8 mouse cellular contexts compared by ENCODE assay signal in the genomic region with DNA sequence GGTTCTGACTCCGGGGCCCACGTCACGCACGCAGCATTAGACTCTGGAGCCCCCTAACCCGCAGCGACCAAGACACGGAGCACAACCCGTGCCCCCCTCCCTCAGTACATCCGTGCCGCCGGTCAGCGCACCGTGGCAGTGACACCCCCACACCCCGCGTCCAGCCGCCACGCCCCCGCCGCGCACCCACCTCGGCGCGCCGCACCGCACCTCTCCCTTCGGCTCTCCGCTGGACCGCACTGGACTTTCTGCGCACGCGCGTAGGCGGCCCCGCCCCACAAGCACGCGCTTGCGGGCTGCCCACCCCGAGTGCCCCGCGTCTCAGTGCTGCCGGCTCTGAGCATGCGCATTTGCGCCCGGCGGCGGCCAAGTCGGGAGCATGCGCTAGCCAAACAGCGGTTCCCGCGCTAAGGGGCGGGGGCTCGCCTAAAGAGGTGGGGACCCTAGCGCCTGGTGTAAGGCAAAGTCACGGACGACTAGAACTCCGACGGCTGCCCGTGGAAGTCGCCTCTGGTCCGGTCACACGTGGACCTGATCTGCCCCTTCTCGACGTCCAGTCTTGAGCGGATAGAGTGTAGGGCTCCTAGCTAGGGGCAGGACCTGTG. TPM values are rescaled to one million over a fixed set of nuclear protein-coding genes. Genes with fewer than 3 reads are reported as not detected.
DNase-seq lines count a peak whose midpoint lies in the region; ATAC-seq and TF ChIP-seq lines count a peak whose summit lies in the region.

A gene (minus strand): TSS at position 279 of the 605 bp plus-strand sequence.

- dilution Hi-C loops in CH12.LX (cut with MboI; ENCODE audit: extremely low pct_ligation_motif_present, extremely low pct_unique_long_range_greater_than_20kb, low sequenced_read_pairs), result no loop called here

- DNase-seq in CH12.LX (ENCODE audit: extremely low read depth), result peak; percentile 85
- peak; percentile 78 for DNase-seq in c-Kit-positive CD71-negative TER-119-negative erythroid progenitor cells, embryonic 14.5 days (ENCODE audit: low read depth)
- peak; percentile 96 for DNase-seq in forebrain, embryonic 10.5 days (ENCODE audit: extremely low spot score, low spot score)
- DNase-seq in kidney, postnatal 14 days, result peak; percentile 96
- peak; percentile 87 for DNase-seq in naive thymus-derived CD4-positive, alpha-beta T cell, adult 2 months (ENCODE audit: low read depth)

- no peaks in the 10 kb centered on the region for H3K9me3 ChIP-seq in CH12.LX (replicated peaks; ENCODE audit: low read length)
- no peaks in the 10 kb centered on the region for H3K9me3 ChIP-seq in forebrain, embryonic 10.5 days
- H3K9me3 ChIP-seq in heart, embryonic 14.5 days (ENCODE audit: control insufficient read depth, low read length), result no peaks in the 10 kb centered on the region
- H3K9me3 ChIP-seq in liver, embryonic 12.5 days (replicated peaks), result no peaks in the 10 kb centered on the region
- no peaks in the 10 kb centered on the region for H3K9me3 ChIP-seq in stomach, embryonic 14.5 days (ENCODE audit: control insufficient read depth, low read depth, low read length)

- ATAC-seq in heart, embryonic 14.5 days (ENCODE audit: insufficient number of reproducible peaks, insufficient read depth, low FRiP score, low read depth), result peak; percentile 56
- peak; percentile 49 for ATAC-seq in liver, embryonic 12.5 days
- ATAC-seq in stomach, embryonic 14.5 days (ENCODE audit: insufficient number of reproducible peaks, insufficient read depth, low FRiP score, low read depth), result peak; percentile 67

- TF ChIP-seq POLR2A in CH12.LX (IDR thresholded peaks at IDR 0.05; ENCODE audit: low read depth, low read length), result peak; percentile 64

- in situ Hi-C loops in CH12.LX (cut with MboI; ENCODE audit: low pct_ligation_motif_present, low pct_unique_long_range_greater_than_20kb, low sequenced_read_pairs), result no loop called here

- peaks cover 13 to 29% of the 10 kb centered on the region in 2 experiments for H3K4me1 ChIP-seq in CH12.LX (ENCODE audit: control insufficient read depth in 1 of 2, insufficient read depth in 2 of 2)
- H3K4me1 ChIP-seq in forebrain, embryonic 10.5 days, result peaks cover 82% of the 10 kb centered on the region
- H3K4me1 ChIP-seq in heart, embryonic 14.5 days (ENCODE audit: control insufficient read depth in 2 of 2, insufficient read depth in 2 of 2, low read length in 2 of 2), result peaks cover 34 to 60% of the 10 kb centered on the region in 2 experiments
- peaks cover 97% of the 10 kb centered on the region for H3K4me1 ChIP-seq in liver, embryonic 12.5 days
- peaks cover 55% of the 10 kb centered on the region for H3K4me1 ChIP-seq in stomach, embryonic 14.5 days (ENCODE audit: control insufficient read depth, insufficient read depth, low read length)

- WGBS in forebrain, embryonic 10.5 days, result under 1% methylated on average over 65 of the region's 65 CpGs
- WGBS in heart, embryonic 14.5 days, result under 1% methylated on average over 48 of the region's 65 CpGs
- WGBS in liver, embryonic 12.5 days (ENCODE audit: insufficient replicate concordance), result under 1% methylated on average over 65 of the region's 65 CpGs
- 1% methylated on average over 65 of the region's 65 CpGs for WGBS in stomach, embryonic 14.5 days

- no peak for TF ChIP-seq EP300 in CH12.LX (IDR thresholded peaks at IDR 0.05; ENCODE audit: low read length)

- no peak for TF ChIP-seq RAD21 in CH12.LX (IDR thresholded peaks at IDR 0.05; ENCODE audit: low read depth, low read length)

- no peak within 1 kb of the TSS for H3K27ac ChIP-seq in CH12.LX (ENCODE audit: insufficient read depth, low read depth)
- H3K27ac ChIP-seq in forebrain, embryonic 10.5 days, result peak within 1 kb of the TSS; percentile 78
- H3K27ac ChIP-seq in heart, embryonic 14.5 days (replicated peaks in 1 of 2; ENCODE audit: control insufficient read depth in 1 of 2, insufficient read depth in 1 of 2, low read depth in 2 of 2, low read length in 2 of 2), result peak within 1 kb of the TSS in 1 of 2 experiments; percentile 43; a peak in 1 of 4 replicates
- peak within 1 kb of the TSS; percentile 98 for H3K27ac ChIP-seq in liver, embryonic 12.5 days
- peak within 1 kb of the TSS; percentile 35; the same call in 1 of the 2 replicates for H3K27ac ChIP-seq in stomach, embryonic 14.5 days (ENCODE audit: low read length)

- H3K4me2 ChIP-seq in CH12.LX (ENCODE audit: insufficient read depth, low read depth, poor library complexity, severe bottlenecking), result peak within 1 kb of the TSS; percentile 10
- peak within 1 kb of the TSS; percentile 97 for H3K4me2 ChIP-seq in heart, embryonic 14.5 days (ENCODE audit: low read length)
- H3K4me2 ChIP-seq in liver, embryonic 12.5 days, result peak within 1 kb of the TSS; percentile 100
- H3K4me2 ChIP-seq in stomach, embryonic 14.5 days (replicated peaks; ENCODE audit: low read depth, low read length), result peak within 1 kb of the TSS; percentile 89

- no peaks in the 10 kb centered on the region for H3K79me2 ChIP-seq in CH12.LX (replicated peaks; ENCODE audit: control insufficient read depth, extremely low read depth, insufficient read depth, poor library complexity, severe bottlenecking)

- peak within 1 kb of the TSS; percentile 48 to 86 (median 73) for H3K4me3 ChIP-seq in CH12.LX (replicated peaks in 1 of 3; ENCODE audit: low read depth in 2 of 3, low read length in 2 of 3, poor library complexity in 1 of 3)
- peak within 1 kb of the TSS; percentile 67 for H3K4me3 ChIP-seq in forebrain, embryonic 10.5 days
- peak within 1 kb of the TSS; percentile 66 to 68 for H3K4me3 ChIP-seq in heart, embryonic 14.5 days (ENCODE audit: control insufficient read depth in 1 of 2, insufficient read depth in 1 of 2, low read depth in 1 of 2, low read length in 2 of 2)
- H3K4me3 ChIP-seq in liver, embryonic 12.5 days, result peak within 1 kb of the TSS; percentile 77
- H3K4me3 ChIP-seq in stomach, embryonic 14.5 days (ENCODE audit: low read depth, low read length), result peak within 1 kb of the TSS; percentile 59

- peaks cover 2% of the 10 kb centered on the region for H3K27me3 ChIP-seq in CH12.LX (replicated peaks)
- peaks cover 51% of the 10 kb centered on the region for H3K27me3 ChIP-seq in forebrain, embryonic 10.5 days (ENCODE audit: poor library complexity, severe bottlenecking)
- peaks cover 30% of the 10 kb centered on the region for H3K27me3 ChIP-seq in heart, embryonic 14.5 days (ENCODE audit: control insufficient read depth, insufficient read depth, low read length)
- H3K27me3 ChIP-seq in liver, embryonic 12.5 days (replicated peaks), result peaks cover 17% of the 10 kb centered on the region
- H3K27me3 ChIP-seq in stomach, embryonic 14.5 days (ENCODE audit: control insufficient read depth, insufficient read depth, low read length), result no peaks in the 10 kb centered on the region

- no peak for TF ChIP-seq CTCF in CH12.LX (conservative IDR thresholded peaks at IDR 0.05 in 1 of 2, IDR thresholded peaks at IDR 0.05 in 1 of 2; ENCODE audit: low read depth in 2 of 2, low read length in 2 of 2)

- peaks cover 0 to 19% of the 10 kb centered on the region in 2 experiments for H3K36me3 ChIP-seq in CH12.LX (replicated peaks in 1 of 2; ENCODE audit: control insufficient read depth in 1 of 2, insufficient read depth in 1 of 2, low read length in 1 of 2)
- H3K36me3 ChIP-seq in forebrain, embryonic 10.5 days (replicated peaks), result no peaks in the 10 kb centered on the region
- no peaks in the 10 kb centered on the region for H3K36me3 ChIP-seq in heart, embryonic 14.5 days (ENCODE audit: control insufficient read depth, insufficient read depth, low read length)
- H3K36me3 ChIP-seq in liver, embryonic 12.5 days, result peaks cover 18% of the 10 kb centered on the region
- no peaks in the 10 kb centered on the region for H3K36me3 ChIP-seq in stomach, embryonic 14.5 days (ENCODE audit: control insufficient read depth, insufficient read depth, low read length)

- H3K9ac ChIP-seq in CH12.LX (ENCODE audit: insufficient read depth, low read depth), result peak within 1 kb of the TSS; percentile 28; the same call in 1 of the 2 replicates
- H3K9ac ChIP-seq in heart, embryonic 14.5 days (ENCODE audit: low read length), result peak within 1 kb of the TSS; percentile 88
- H3K9ac ChIP-seq in liver, embryonic 12.5 days, result peak within 1 kb of the TSS; percentile 88
- peak within 1 kb of the TSS; percentile 64 for H3K9ac ChIP-seq in stomach, embryonic 14.5 days (replicated peaks; ENCODE audit: low read depth, low read length)

TF ChIP-seq in CH12.LX, 34 proteins besides CTCF, POLR2A, EP300 and RAD21 (continues in another document):
- TF ChIP-seq CHD1 (IDR thresholded peaks at IDR 0.05; ENCODE audit: low read depth, low read length) (no peak), MAX (IDR thresholded peaks at IDR 0.05; ENCODE audit: low read length) (peak; percentile 91), TBP (conservative IDR thresholded peaks at IDR 0.05; ENCODE audit: low read depth, low read length) (no peak), IRF4 (IDR thresholded peaks at IDR 0.05; ENCODE audit: low read depth, low read length) (0 out of 2 replicates have a peak, but pooled peaks have one; percentile 14), POLR2AphosphoS2 (IDR thresholded peaks at IDR 0.05; ENCODE audit: low read depth, low read length) (no peak), KAT2A (IDR thresholded peaks at IDR 0.05; ENCODE audit: insufficient replicate concordance, low read length) (no peak), SIN3A (IDR thresholded peaks at IDR 0.05; ENCODE audit: low read length) (peak; percentile 65; the same call in 1 of the 2 replicates), NRF1 (IDR thresholded peaks at IDR 0.05; ENCODE audit: low read depth, low read length) (peak; percentile 96), TCF12 (IDR thresholded peaks at IDR 0.05; ENCODE audit: low read depth, low read length) (peak; percentile 21; the same call in 1 of the 2 replicates), MEF2A (IDR thresholded peaks at IDR 0.05; ENCODE audit: borderline replicate concordance, low read depth, low read length) (no peak), ETS1 (conservative IDR thresholded peaks at IDR 0.05; ENCODE audit: low read depth, low read length) (no peak), E2F4 (IDR thresholded peaks at IDR 0.05; ENCODE audit: insufficient replicate concordance, low read depth, low read length) (peak; percentile 56; the same call in 1 of the 2 replicates), MAZ (IDR thresholded peaks at IDR 0.05; ENCODE audit: low read depth, low read length) (peak; percentile 69; the same call in 1 of the 2 replicates), NELFE (IDR thresholded peaks at IDR 0.05; ENCODE audit: low read depth, low read length) (peak; percentile 65; the same call in 1 of the 2 replicates), USF2 (conservative IDR thresholded peaks at IDR 0.05; ENCODE audit: low read depth, low read length) (no peak)

RNA-seq across cellular contexts. Expression of the gene that starts here (rescaled TPM):
- total RNA-seq in CH12.LX (2012; rRNA removed) (4.2 and 4.8 TPM in 2 replicates), CH12.LX (2014; rRNA removed) (3.5 and 4.5 TPM in 2 replicates)
- polyA plus RNA-seq in CH12.LX (2012; ENCODE audit: insufficient read length, low read depth), result 5.8 and 6.6 TPM in 2 replicates
- polyA plus RNA-seq in forebrain, embryonic 10.5 days (2016; fragmentation: Nextera tagmentation; extraction: Ambion mirVana), result 6.8 and 7.5 TPM in 2 replicates
- 4.3 and 4.5 TPM in 2 replicates for polyA plus RNA-seq in heart, embryonic 14.5 days (2014; fragmentation: Nextera tagmentation; extraction: Ambion mirVana)
- polyA plus RNA-seq in liver, embryonic 12.5 days (2016; fragmentation: Nextera tagmentation; extraction: Ambion mirVana), result 11.1 and 11.9 TPM in 2 replicates
- 6.3 and 8.3 TPM in 2 replicates for polyA plus RNA-seq in stomach, embryonic 14.5 days (2014; fragmentation: Nextera tagmentation; extraction: Ambion mirVana)

Comparison
In these comparisons a context has a peak if more than half of its experiments do, and no peak if none do; other contexts are left out.
1. H3K4me2 ChIP-seq: peak in every context shown above with its lines; median percentile 100 in liver, embryonic 12.5 days; 97 in heart, embryonic 14.5 days; 89 in stomach, embryonic 14.5 days; 10 in CH12.LX.
2. H3K9ac ChIP-seq: peak in every context shown above with its lines; median percentile 88 in heart, embryonic 14.5 days; 88 in liver, embryonic 12.5 days; 64 in stomach, embryonic 14.5 days; 28 in CH12.LX.